Mouse (Mus musculus) stomach, postnatal 0 days (tissue): Measurements from ENCODE around the gene Slf2.

ENCODE experiments used
- CTCF ChIP-seq: IDR thresholded peaks from 2 replicates; pipeline ENCODE4 v1.5.1; 2016; ENCODE audit warnings: antibody characterized with exemption, low read depth, mild to moderate bottlenecking, moderate library complexity
- EP300 ChIP-seq: optimal IDR thresholded peaks from 2 replicates; pipeline ENCODE3; 2016; ENCODE audit warnings: antibody characterized with exemption

- peak; percentile 84 for TF ChIP-seq CTCF
- no peak for TF ChIP-seq EP300
These were observed 99.2 kb downstream of the Slf2 start for GRCm38 (mm10) chr19:45030111-45030510.
